In genomic region chr8:61758686-61759326, GRCm38 (mm10) we compare ENCODE assay signal across 9 mouse cellular contexts.
DNase-seq lines count a peak whose midpoint lies in the region; ATAC-seq lines count a peak whose summit lies in the region.
"Had no signal": no experiment of that assay in that cellular context is flagged by ENCODE, and none has a peak within 500 bp of the region (broad histone marks: within the 10 kb centered on the region; RNA-seq: fewer than 3 reads in every experiment).

No protein-coding gene starts in this region.

- no peak for DNase-seq in lung, postnatal 25 days (ENCODE audit: low spot score)
- DNase-seq in forebrain, embryonic 14.5 days (ENCODE audit: low spot score) = peak; percentile 81
- no peak for DNase-seq in limb, embryonic 10.5 days (ENCODE audit: low spot score)
- DNase-seq in cerebellum, adult 18-20 months = no peak
- no peak for DNase-seq in B cell, adult 2 months
- DNase-seq in cerebellum, postnatal 36 days = no peak

- peaks cover 19% of the 10 kb centered on the region; the same call in 1 of the 2 replicates for H3K27me3 ChIP-seq in lung, embryonic 15.5 days
- no peaks in the 10 kb centered on the region for H3K27me3 ChIP-seq in forebrain, embryonic 14.5 days (replicated peaks; ENCODE audit: control insufficient read depth, insufficient read depth, low read length)
- H3K27me3 ChIP-seq in limb, embryonic 10.5 days (ENCODE audit: low read depth, poor library complexity, severe bottlenecking) = no peaks in the 10 kb centered on the region
- H3K27me3 ChIP-seq in stomach, embryonic 15.5 days (replicated peaks) = no peaks in the 10 kb centered on the region; the same call in 1 of the 2 replicates

- no peaks in the 10 kb centered on the region for H3K36me3 ChIP-seq in lung, embryonic 15.5 days
- no peaks in the 10 kb centered on the region for H3K36me3 ChIP-seq in forebrain, embryonic 14.5 days (ENCODE audit: control insufficient read depth, insufficient read depth, low read length)
- H3K36me3 ChIP-seq in limb, embryonic 10.5 days = peaks cover 7% of the 10 kb centered on the region; the same call in 1 of the 2 replicates
- no peaks in the 10 kb centered on the region for H3K36me3 ChIP-seq in stomach, embryonic 15.5 days

- ATAC-seq in lung, embryonic 15.5 days (ENCODE audit: borderline replicate concordance, extremely low read depth, low FRiP score, low TSS enrichment) = no peak
- peak; percentile 59 for ATAC-seq in forebrain, embryonic 14.5 days
- no peak for ATAC-seq in stomach, embryonic 15.5 days (ENCODE audit: insufficient read depth, low FRiP score, low read depth)

- peak overlapping the region; percentile 54 for H3K4me3 ChIP-seq in lung, embryonic 15.5 days
- peak overlapping the region; percentile 58 for H3K4me3 ChIP-seq in forebrain, embryonic 14.5 days (ENCODE audit: low read depth, low read length)
- peak overlapping the region; percentile 73 for H3K4me3 ChIP-seq in limb, embryonic 10.5 days
- H3K4me3 ChIP-seq in stomach, embryonic 15.5 days (replicated peaks) = peak overlapping the region; percentile 62

- H3K4me2 ChIP-seq in lung, embryonic 15.5 days = peak overlapping the region; percentile 93
- peak overlapping the region; percentile 89 for H3K4me2 ChIP-seq in forebrain, embryonic 14.5 days (ENCODE audit: low read length)
- peak overlapping the region; percentile 85 for H3K4me2 ChIP-seq in stomach, embryonic 15.5 days

- no peak overlapping the region for H3K9ac ChIP-seq in lung, embryonic 15.5 days
- H3K9ac ChIP-seq in forebrain, embryonic 14.5 days (ENCODE audit: low read length) = peak overlapping the region; percentile 41
- H3K9ac ChIP-seq in stomach, embryonic 15.5 days = no peak overlapping the region
- H3K9ac ChIP-seq: liver, embryonic 14.5 days had no signal

- 14% methylated on average over 8 of the region's 8 CpGs for WGBS in lung, embryonic 15.5 days
- 9% methylated on average over 8 of the region's 8 CpGs for WGBS in forebrain, embryonic 14.5 days
- 26% methylated on average over 8 of the region's 8 CpGs for WGBS in limb, embryonic 10.5 days
- 30% methylated on average over 8 of the region's 8 CpGs for WGBS in stomach, embryonic 15.5 days

- H3K4me1 ChIP-seq in lung, embryonic 15.5 days = peaks cover 27% of the 10 kb centered on the region
- peaks cover 15% of the 10 kb centered on the region for H3K4me1 ChIP-seq in forebrain, embryonic 14.5 days (ENCODE audit: control insufficient read depth, insufficient read depth, low read length)
- H3K4me1 ChIP-seq in limb, embryonic 10.5 days = peaks cover 39% of the 10 kb centered on the region
- H3K4me1 ChIP-seq in stomach, embryonic 15.5 days = peaks cover 4% of the 10 kb centered on the region

- H3K9me3 ChIP-seq in lung, embryonic 15.5 days = no peaks in the 10 kb centered on the region
- no peaks in the 10 kb centered on the region for H3K9me3 ChIP-seq in forebrain, embryonic 14.5 days (replicated peaks; ENCODE audit: control insufficient read depth, low read length)
- H3K9me3 ChIP-seq in limb, embryonic 10.5 days (replicated peaks) = no peaks in the 10 kb centered on the region
- H3K9me3 ChIP-seq in stomach, embryonic 15.5 days = no peaks in the 10 kb centered on the region

- 0 out of 2 replicates have a peak overlapping the region, but pooled peaks have one; percentile 4 for H3K27ac ChIP-seq in lung, embryonic 15.5 days
- H3K27ac ChIP-seq in forebrain, embryonic 14.5 days (ENCODE audit: low read depth, low read length) = 0 out of 2 replicates have a peak overlapping the region, but pooled peaks have one; percentile 80
- peak overlapping the region; percentile 91 for H3K27ac ChIP-seq in limb, embryonic 10.5 days
- H3K27ac ChIP-seq in stomach, embryonic 15.5 days = peak overlapping the region; percentile 33; the same call in 1 of the 2 replicates
- H3K27ac ChIP-seq: liver, embryonic 14.5 days had no signal

Comparison
In these comparisons a context has a peak if more than half of its experiments do, and no peak if none do; other contexts are left out.
1. H3K27ac ChIP-seq: peak in every context shown above with its lines; median percentile 91 in limb, embryonic 10.5 days; 80 in forebrain, embryonic 14.5 days; 33 in stomach, embryonic 15.5 days; 4 in lung, embryonic 15.5 days.